Mouse (Mus musculus) limb, embryonic 14.5 days (tissue): ENCODE measurements around the gene Pxdc1. TPM values are rescaled to one million over a fixed set of nuclear protein-coding genes. Genes with fewer than 3 reads are reported as not detected.
A peak's percentile ranks its signal among the peaks of the same experiment; 100 is the strongest.

Source experiments
- ATAC-seq: fragments of 200-750 bp; cut with Nextera tagmentation; 2 replicates; pipeline ENCODE4 v1.8.0; 2017; ENCODE audit warnings: low read depth, moderate number of reproducible peaks, moderate TSS enrichment; ENCODE audit not compliant: low FRiP score
- DNase-seq: peaks from one replicate; pipeline ENCODE4 v3.0.0-alpha.2; 2015; ENCODE audit warnings: low spot score
- H3K27ac ChIP-seq: fragments of 300-500 bp; sonication (generic); replicated peaks from 2 replicates; pipeline ENCODE4 v1.5.1; 2014; ENCODE audit warnings: low read depth, mild to moderate bottlenecking, low read length, moderate library complexity, mixed read lengths
- H3K27me3 ChIP-seq: fragments of 300-500 bp; sonication (generic); 2 replicates; pipeline ENCODE4 v1.6.1; 2014; ENCODE audit warnings: low read length, mixed read lengths; ENCODE audit not compliant: control insufficient read depth, insufficient read depth
- H3K36me3 ChIP-seq: fragments of 300-500 bp; sonication (generic); 2 replicates; pipeline ENCODE4 v1.6.1; 2014; ENCODE audit warnings: mild to moderate bottlenecking, low read length, moderate library complexity, mixed read lengths; ENCODE audit not compliant: control insufficient read depth, insufficient read depth
- H3K4me1 ChIP-seq: fragments of 300-500 bp; sonication (generic); 2 replicates; pipeline ENCODE4 v1.6.1; 2014; ENCODE audit warnings: antibody characterized with exemption, low read length, mixed read lengths; ENCODE audit not compliant: control insufficient read depth, insufficient read depth
- H3K4me2 ChIP-seq: fragments of 300-500 bp; sonication (generic); replicated peaks from 2 replicates; pipeline ENCODE4 v1.6.1; 2014; ENCODE audit warnings: low read depth, mild to moderate bottlenecking, low read length, moderate library complexity; ENCODE audit not compliant: severe bottlenecking
- H3K4me3 ChIP-seq: fragments of 300-500 bp; sonication (generic); replicated peaks from 2 replicates; pipeline ENCODE4 v1.5.1; 2014; ENCODE audit warnings: low read length
- H3K9ac ChIP-seq: fragments of 300-500 bp; sonication (generic); 2 replicates; pipeline ENCODE4 v1.6.1; 2014; ENCODE audit warnings: mild to moderate bottlenecking, low read depth, low read length, moderate library complexity; ENCODE audit not compliant: severe bottlenecking
- H3K9me3 ChIP-seq: fragments of 300-500 bp; sonication (generic); 2 replicates; pipeline ENCODE4 v1.6.1; 2016; ENCODE audit warnings: low read length; ENCODE audit not compliant: control insufficient read depth
- POLR2A ChIP-seq: fragments of 200-500 bp; IDR thresholded peaks from 2 replicates; pipeline ENCODE4 v1.8.0; 2012; ENCODE audit warnings: inconsistent platforms, mild to moderate bottlenecking, moderate library complexity, borderline replicate concordance; ENCODE audit not compliant: insufficient read depth, insufficient read length; ENCODE audit errors: extremely low read depth
- WGBS: fragments of 180-500 bp; shearing (Covaris S2); extraction: QIAGEN DNeasy Blood & Tissue Kit; methylation state at CpG from one replicate; pipeline ENCODE4 v1.1.7; 2014; 5-methylcytosine and 5-hydroxymethylcytosine counted together
- polyA plus RNA-seq, 2 experiments: library from polyadenylated mRNA; depleted of rRNA in 1 of 2; stranded (reverse) in 1 of 2; unstranded in 1 of 2; fragments of >200 nt; fragmentation: Nextera tagmentation in 1 of 2; extraction: Ambion mirVana in 1 of 2; gene quantifications; 2 replicates each; pipeline versions ENCODE4 v1.2.1 to v1.2.3; 2012 to 2014

The Pxdc1 gene
- polyA plus RNA-seq, 2 experiments: 24.0 to 27.7 TPM

DNA sequence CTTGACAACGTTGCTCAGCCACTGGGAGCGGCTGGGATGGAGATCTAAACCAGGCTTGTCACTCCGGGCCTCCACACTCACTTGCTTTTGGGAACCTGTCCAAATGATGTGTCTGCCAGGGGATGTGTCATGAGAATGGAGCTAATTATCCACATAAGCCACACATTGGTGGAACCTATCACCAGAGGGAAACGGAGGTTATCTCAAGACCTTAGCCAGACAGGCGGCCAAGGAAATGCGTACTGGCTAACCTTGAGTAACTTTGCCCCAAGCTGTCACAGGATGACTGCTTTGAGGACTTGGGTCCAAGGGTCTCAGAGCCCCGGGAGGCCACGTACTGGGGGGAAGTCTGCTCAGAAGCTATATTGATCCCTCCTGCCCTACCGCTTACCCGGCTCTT, 2.3 kb downstream of the Pxdc1 start:
- Histone ChIP-seq H3K9ac (peak overlapping the region; percentile 74), H3K4me1 (peaks cover 19% of the 10 kb centered on the region), H3K27me3 (peaks cover 10% of the 10 kb centered on the region), H3K27ac (no peak overlapping the region), H3K9me3 (no peaks in the 10 kb centered on the region), H3K4me2 (peak overlapping the region; percentile 92), H3K36me3 (no peaks in the 10 kb centered on the region), H3K4me3 (peak overlapping the region; percentile 71)
- 37% methylated on average over 10 of the region's 10 CpGs for WGBS
- no peak for DNase-seq
- ATAC-seq: no peak
- no peak for TF ChIP-seq POLR2A

DNA sequence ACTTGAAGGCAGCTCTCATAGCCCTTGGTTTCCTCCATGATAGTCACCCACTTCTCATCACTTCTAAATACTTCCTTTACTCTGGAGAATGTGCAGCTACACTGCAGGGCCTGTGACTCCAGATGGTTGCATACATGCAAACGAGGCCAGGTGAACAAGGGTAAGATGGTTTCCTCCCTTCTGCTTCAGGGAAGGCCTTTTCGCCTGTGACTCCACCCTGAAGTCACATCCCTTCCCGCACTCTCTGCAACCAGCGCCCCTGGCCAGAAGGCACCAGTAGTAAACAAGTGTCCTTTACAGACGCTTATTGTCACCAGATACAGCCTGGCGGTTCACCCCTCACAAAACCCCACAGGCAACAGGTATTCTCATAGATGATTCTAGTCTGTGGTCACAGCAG, 2.9 kb downstream of the Pxdc1 start:
- H3K9ac ChIP-seq: 0 out of 2 replicates have a peak overlapping the region, but pooled peaks have one; percentile 74
- 51% methylated on average over 6 of the region's 6 CpGs for WGBS
- H3K4me1 ChIP-seq: peaks cover 22% of the 10 kb centered on the region

DNA sequence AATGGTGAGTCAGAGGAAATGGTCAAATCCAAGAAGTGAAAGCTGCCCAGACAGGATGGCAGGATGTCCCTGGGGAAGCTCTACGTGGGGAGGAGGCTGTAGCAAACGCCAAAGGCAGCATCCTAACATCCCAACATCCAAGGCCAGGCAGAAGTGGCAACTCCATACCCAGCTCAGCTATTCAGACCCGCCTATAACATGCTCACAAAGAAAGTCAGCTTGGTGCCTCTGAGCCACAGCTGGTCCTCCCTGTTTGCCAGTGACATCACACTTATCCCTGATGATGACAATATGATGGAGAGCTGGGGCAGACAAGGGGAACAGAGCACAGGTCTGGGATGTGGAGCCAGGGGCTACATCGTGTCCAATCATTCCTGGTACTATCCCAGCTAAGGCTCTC, 5.5 kb downstream of the Pxdc1 start:
- Histone ChIP-seq H3K27me3 (peaks cover 10% of the 10 kb centered on the region), H3K27ac (no peak overlapping the region), H3K4me1 (peaks cover 33% of the 10 kb centered on the region), H3K9ac (no peak overlapping the region), H3K36me3 (no peaks in the 10 kb centered on the region), H3K9me3 (no peaks in the 10 kb centered on the region), H3K4me3 (no peak overlapping the region), H3K4me2 (no peak overlapping the region)
- TF ChIP-seq POLR2A: no peak
- WGBS: 79% methylated on average over 4 of the region's 4 CpGs
- DNase-seq (no peak), ATAC-seq (no peak)

More for the DNA sequence above, 2.9 kb downstream of the Pxdc1 start:
- no peak for TF ChIP-seq POLR2A
- peak overlapping the region; percentile 92 for H3K4me2 ChIP-seq
- peaks cover 10% of the 10 kb centered on the region for H3K27me3 ChIP-seq
- H3K27ac ChIP-seq: no peak overlapping the region
- no peaks in the 10 kb centered on the region for H3K9me3 ChIP-seq
- H3K36me3 ChIP-seq: no peaks in the 10 kb centered on the region
- ATAC-seq: no peak
- peak overlapping the region; percentile 71 for H3K4me3 ChIP-seq
- DNase-seq: no peak

DNA sequence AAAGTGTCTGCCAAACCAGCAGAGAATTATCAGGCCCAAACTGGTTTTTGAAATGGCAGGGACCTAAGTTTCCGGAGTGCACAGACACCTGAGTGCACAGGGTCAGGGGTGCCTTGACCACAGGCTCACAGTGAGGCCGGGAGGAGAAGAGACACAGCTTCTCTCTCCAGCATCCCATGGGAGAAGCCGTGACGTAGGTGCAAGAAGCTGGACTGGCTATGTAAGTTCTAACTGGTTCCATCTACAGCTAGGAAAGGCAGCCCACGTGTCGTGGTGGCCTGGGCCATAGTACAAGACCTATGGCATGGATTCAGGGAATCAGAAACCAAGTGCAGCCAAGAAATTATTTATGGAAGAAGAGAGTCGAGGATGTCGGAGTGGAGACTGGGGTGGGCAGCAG, 6.1 kb downstream of the Pxdc1 start:
- DNase-seq (no peak), ATAC-seq (no peak)
- H3K27ac ChIP-seq: no peak overlapping the region
- H3K36me3 ChIP-seq: no peaks in the 10 kb centered on the region
- peaks cover 33% of the 10 kb centered on the region for H3K4me1 ChIP-seq
- 73% methylated on average over 8 of the region's 8 CpGs for WGBS
- peaks cover 8% of the 10 kb centered on the region for H3K27me3 ChIP-seq
- H3K9me3 ChIP-seq: no peaks in the 10 kb centered on the region
- H3K4me2 ChIP-seq: no peak overlapping the region
- TF ChIP-seq POLR2A: no peak
- H3K4me3 ChIP-seq: no peak overlapping the region
- H3K9ac ChIP-seq: no peak overlapping the region

DNA sequence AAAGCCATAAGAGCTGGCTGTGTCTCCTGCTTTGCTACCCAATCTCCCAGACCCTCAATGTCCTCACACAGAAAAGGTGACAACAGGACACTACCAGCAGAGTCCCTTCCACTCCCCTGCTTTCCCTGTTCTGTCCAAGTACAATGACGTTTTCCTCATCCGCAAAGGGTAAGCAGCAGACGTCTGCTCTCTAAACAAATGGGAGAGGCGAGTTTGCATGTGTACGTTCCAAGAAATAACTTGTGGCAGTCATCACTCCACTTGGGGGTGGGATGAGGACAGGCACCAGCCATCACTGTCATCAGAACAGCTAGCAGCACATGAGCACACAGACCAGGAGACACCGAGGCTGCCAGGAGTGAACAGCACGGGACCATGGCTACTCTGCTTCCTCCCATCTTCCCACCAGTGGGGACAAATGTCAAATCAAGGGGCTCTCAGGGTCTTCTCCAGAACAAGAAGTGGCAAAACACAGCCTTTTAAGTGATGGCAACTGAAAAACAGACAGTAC, 7.0 kb downstream of the Pxdc1 start:
- peaks cover 31% of the 10 kb centered on the region for H3K4me1 ChIP-seq
- DNase-seq: no peak
- no peak for ATAC-seq
- no peak for TF ChIP-seq POLR2A
- no peaks in the 10 kb centered on the region for H3K36me3 ChIP-seq
- 68% methylated on average over 7 of the region's 7 CpGs for WGBS
- H3K4me2 ChIP-seq: no peak overlapping the region
- no peak overlapping the region for H3K9ac ChIP-seq
- H3K27ac ChIP-seq: no peak overlapping the region
- H3K27me3 ChIP-seq: peaks cover 5% of the 10 kb centered on the region; the same call in 1 of the 2 replicates
- no peaks in the 10 kb centered on the region for H3K9me3 ChIP-seq
- no peak overlapping the region for H3K4me3 ChIP-seq
